Mouse (Mus musculus): Measurements from ENCODE around the gene Rnf7. TPM values are rescaled to one million over a fixed set of nuclear protein-coding genes. Genes with fewer than 3 reads are reported as not detected.
"Not testable (repeated sequence)": the region's sequence is repeated elsewhere in the genome, so short reads cannot be mapped to it uniquely, and the experiment has no call there.

The Rnf7 gene
- polyA plus RNA-seq (2015; fragmentation: Nextera tagmentation; extraction: Ambion mirVana), result 235 and 239 TPM in 2 replicates

GRCm38 (mm10) chr9:96478071-96478888 lies at the start of gene Rnf7:
Rnf7 (minus strand) TSS chr9:96478675.
- H3K36me3 ChIP-seq (ENCODE audit: poor library complexity, severe bottlenecking), result peaks cover 19% of the 10 kb centered on the region; the same call in 1 of the 2 replicates
- peak within 1 kb of the TSS; percentile 82 for H3K4me3 ChIP-seq
- ATAC-seq, result peak; percentile 99
- H3K9me3 ChIP-seq (replicated peaks), result no peaks in the 10 kb centered on the region
- H3K9ac ChIP-seq, result peak within 1 kb of the TSS; percentile 87
- H3K27ac ChIP-seq, result peak within 1 kb of the TSS; percentile 79
- peaks cover 24% of the 10 kb centered on the region for H3K4me1 ChIP-seq
- WGBS, result under 1% methylated on average over 73 of the region's 74 CpGs
- H3K27me3 ChIP-seq, result peaks cover 3% of the 10 kb centered on the region; the same call in 1 of the 2 replicates
- H3K4me2 ChIP-seq, result peak within 1 kb of the TSS; percentile 83

DNA sequence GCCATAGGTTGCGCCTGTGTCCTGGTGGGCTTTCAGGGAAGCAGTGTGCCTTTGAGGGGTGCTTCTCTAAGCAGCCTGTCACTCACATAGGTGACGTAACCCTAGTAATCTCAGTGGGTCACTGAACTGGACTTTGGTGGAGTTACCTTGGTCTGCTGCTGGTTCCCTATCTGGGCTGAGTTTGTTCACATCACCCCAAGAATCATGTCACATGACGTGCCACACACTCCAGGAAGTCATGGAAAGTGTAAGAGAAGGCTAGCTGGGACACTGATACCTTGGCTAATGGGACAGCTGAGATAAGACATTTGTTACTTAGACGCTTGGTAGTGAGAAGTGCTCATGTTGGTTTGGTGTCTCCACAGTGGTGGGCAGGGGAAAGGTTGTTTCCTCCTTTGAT lies 47.5 kb upstream of the Rnf7 start:
- Histone ChIP-seq H3K27ac (no peak overlapping the region), H3K36me3 (ENCODE audit: poor library complexity, severe bottlenecking) (no peaks in the 10 kb centered on the region), H3K9ac (no peak overlapping the region), H3K9me3 (replicated peaks) (0 out of 2 replicates have a peak, but pooled peaks cover 4% of the 10 kb centered on the region), H3K4me3 (no peak overlapping the region), H3K4me1 (peaks cover 11% of the 10 kb centered on the region; the same call in 1 of the 2 replicates), H3K4me2 (no peak overlapping the region), H3K27me3 (no peaks in the 10 kb centered on the region)
- ATAC-seq, result no peak
- 88% methylated on average over 4 of the region's 4 CpGs for WGBS

GRCm38 (mm10) chr9:96524972-96525506 lies 46.6 kb upstream of the Rnf7 start, which contains the start of gene Gm28729:
Gm28729 (minus strand) TSS chr9:96525264.
- 0 out of 2 replicates have a peak, but pooled peaks cover 4% of the 10 kb centered on the region for H3K9me3 ChIP-seq (replicated peaks)
- H3K36me3 ChIP-seq (ENCODE audit: poor library complexity, severe bottlenecking), result no peaks in the 10 kb centered on the region
- H3K9ac ChIP-seq, result no peak within 1 kb of the TSS
- no peak within 1 kb of the TSS for H3K4me3 ChIP-seq
- H3K4me2 ChIP-seq, result no peak within 1 kb of the TSS
- peaks cover 5% of the 10 kb centered on the region; the same call in 1 of the 2 replicates for H3K4me1 ChIP-seq
- WGBS, result 48% methylated on average over 12 of the region's 12 CpGs
- H3K27me3 ChIP-seq, result no peaks in the 10 kb centered on the region
- no peak within 1 kb of the TSS for H3K27ac ChIP-seq
- no peak for ATAC-seq

GRCm38 (mm10) chr9:96523148-96523547 lies 44.7 kb upstream of the Rnf7 start:
- no peak for ATAC-seq
- Histone ChIP-seq H3K4me3 (no peak overlapping the region), H3K9me3 (replicated peaks) (0 out of 2 replicates have a peak, but pooled peaks cover 4% of the 10 kb centered on the region), H3K4me1 (peaks cover 5% of the 10 kb centered on the region; the same call in 1 of the 2 replicates), H3K4me2 (no peak overlapping the region), H3K27me3 (no peaks in the 10 kb centered on the region), H3K36me3 (ENCODE audit: poor library complexity, severe bottlenecking) (no peaks in the 10 kb centered on the region), H3K27ac (no peak overlapping the region), H3K9ac (no peak overlapping the region)
- 89% methylated on average over 5 of the region's 5 CpGs for WGBS

DNA sequence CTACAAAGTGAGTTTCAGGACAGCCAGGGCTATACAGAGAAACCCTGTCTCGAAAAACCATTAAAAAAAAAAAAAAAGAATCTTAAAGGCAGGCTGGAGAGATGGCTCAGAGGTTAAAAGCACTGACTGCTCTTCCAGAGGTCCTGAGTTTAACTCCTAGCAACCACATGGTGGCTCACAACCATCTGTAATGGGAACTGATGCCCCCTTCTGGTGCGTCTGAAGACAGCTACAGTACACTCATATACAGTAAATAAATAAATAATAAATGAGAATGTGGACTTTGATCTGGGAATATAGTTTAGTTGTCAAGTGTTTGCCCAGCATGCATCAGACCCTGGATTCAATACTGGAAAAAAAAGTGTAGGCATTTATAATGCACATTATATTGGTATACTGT lies 43.1 kb upstream of the Rnf7 start:
- not testable (repeated sequence) for H3K36me3 ChIP-seq (ENCODE audit: poor library complexity, severe bottlenecking); H3K4me3 ChIP-seq; H3K4me1 ChIP-seq; H3K4me2 ChIP-seq; H3K9ac ChIP-seq; ATAC-seq; H3K9me3 ChIP-seq (replicated peaks); H3K27me3 ChIP-seq; H3K27ac ChIP-seq
- 85% methylated on average over 2 of the region's 2 CpGs for WGBS

DNA sequence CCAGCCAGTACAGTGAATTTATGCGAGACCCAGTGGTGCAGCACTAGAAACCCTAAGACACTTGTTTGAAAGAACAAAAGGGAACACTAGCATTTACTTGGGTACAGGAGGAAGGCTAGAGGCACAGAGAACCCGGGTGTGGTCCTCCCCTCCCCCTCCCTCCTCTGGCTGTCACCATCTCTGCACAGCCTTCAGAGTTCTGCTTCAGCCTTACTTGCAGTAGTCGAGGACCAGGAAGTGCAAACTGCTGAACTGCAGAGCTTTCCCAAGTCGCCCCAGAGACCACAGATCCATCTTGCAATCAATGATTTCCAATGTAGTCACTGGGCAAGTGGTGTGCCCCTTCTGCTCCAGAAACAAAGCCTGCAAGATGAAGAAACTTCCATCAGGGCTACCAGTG lies 39.0 kb upstream of the Rnf7 start:
- Histone ChIP-seq H3K36me3 (ENCODE audit: poor library complexity, severe bottlenecking) (no peaks in the 10 kb centered on the region), H3K9me3 (replicated peaks) (no peaks in the 10 kb centered on the region), H3K4me1 (no peaks in the 10 kb centered on the region), H3K4me2 (no peak overlapping the region), H3K27me3 (no peaks in the 10 kb centered on the region), H3K9ac (no peak overlapping the region), H3K27ac (no peak overlapping the region), H3K4me3 (no peak overlapping the region)
- 37% methylated on average over 4 of the region's 4 CpGs for WGBS
- ATAC-seq, result no peak

- H3K4me1 ChIP-seq, result no peaks in the 10 kb centered on the region
- H3K27me3 ChIP-seq, result no peaks in the 10 kb centered on the region
- H3K4me2 ChIP-seq, result no peak overlapping the region
- WGBS, result 70% methylated on average over 3 of the region's 3 CpGs
- no peaks in the 10 kb centered on the region for H3K9me3 ChIP-seq (replicated peaks)
- H3K4me3 ChIP-seq, result no peak overlapping the region
- H3K36me3 ChIP-seq (ENCODE audit: poor library complexity, severe bottlenecking), result no peaks in the 10 kb centered on the region
- no peak overlapping the region for H3K9ac ChIP-seq
- no peak overlapping the region for H3K27ac ChIP-seq
- no peak for ATAC-seq
These were observed 38.3 kb upstream of the Rnf7 start for GRCm38 (mm10) chr9:96516806-96517205.

GRCm38 (mm10) chr9:96515737-96516136 lies 37.3 kb upstream of the Rnf7 start:
- Histone ChIP-seq H3K4me1 (no peaks in the 10 kb centered on the region), H3K9ac (no peak overlapping the region), H3K27ac (no peak overlapping the region), H3K9me3 (replicated peaks) (no peaks in the 10 kb centered on the region), H3K36me3 (ENCODE audit: poor library complexity, severe bottlenecking) (no peaks in the 10 kb centered on the region), H3K4me3 (no peak overlapping the region), H3K27me3 (no peaks in the 10 kb centered on the region), H3K4me2 (no peak overlapping the region)
- 91% methylated on average over 5 of the region's 5 CpGs for WGBS
- ATAC-seq, result no peak

DNA sequence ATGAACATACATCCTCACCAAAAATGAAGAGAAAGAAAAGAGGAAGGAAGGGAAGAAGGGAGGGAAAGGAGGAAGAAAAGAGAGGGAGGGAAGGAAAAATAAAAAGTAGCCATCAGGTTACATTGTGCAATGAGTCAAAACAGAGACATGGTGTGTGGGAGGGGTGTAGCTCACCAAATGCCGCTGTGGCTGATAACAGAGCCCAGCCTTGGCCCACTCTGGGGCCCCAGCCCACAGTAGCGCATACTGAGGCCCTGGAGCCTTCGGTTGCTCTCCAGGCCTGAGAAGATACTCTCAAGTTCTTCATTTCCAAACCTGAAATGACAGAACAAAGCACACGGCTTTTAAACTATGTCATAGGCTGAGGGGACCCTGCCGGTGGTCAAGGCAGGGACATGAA lies 35.8 kb upstream of the Rnf7 start:
- no peaks in the 10 kb centered on the region for H3K36me3 ChIP-seq (ENCODE audit: poor library complexity, severe bottlenecking)
- no peaks in the 10 kb centered on the region for H3K27me3 ChIP-seq
- no peak overlapping the region for H3K9ac ChIP-seq
- H3K4me1 ChIP-seq, result no peaks in the 10 kb centered on the region
- no peak overlapping the region for H3K4me3 ChIP-seq
- WGBS, result 91% methylated on average over 5 of the region's 5 CpGs
- H3K9me3 ChIP-seq (replicated peaks), result no peaks in the 10 kb centered on the region
- H3K27ac ChIP-seq, result no peak overlapping the region
- ATAC-seq, result no peak
- no peak overlapping the region for H3K4me2 ChIP-seq

DNA sequence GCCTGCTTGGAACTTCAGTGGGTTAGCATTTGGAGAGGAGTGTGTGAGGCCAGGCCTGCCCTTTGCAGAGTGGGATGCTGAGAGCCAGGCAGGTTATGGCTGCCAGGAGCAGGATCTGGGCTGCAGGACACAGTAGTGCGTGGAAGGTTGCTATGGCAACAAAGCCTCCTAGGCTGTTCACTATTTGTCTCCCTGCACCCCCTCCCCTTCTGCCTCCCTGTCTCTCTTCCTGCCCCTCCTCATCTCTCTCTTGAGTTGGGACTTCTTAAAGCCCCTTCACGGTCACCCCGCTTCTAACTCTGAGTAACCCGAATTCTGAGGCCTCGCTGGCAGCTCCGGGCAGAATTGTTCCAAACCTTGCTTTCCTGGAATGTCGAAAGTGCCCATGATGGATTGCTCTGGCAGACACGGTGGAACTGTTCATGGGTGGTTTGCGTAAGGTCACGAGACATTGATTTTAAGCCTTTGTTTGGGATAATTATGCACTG lies 27.6 kb upstream of the Rnf7 start:
- no peak overlapping the region for H3K4me3 ChIP-seq
- H3K4me1 ChIP-seq, result peaks cover 6% of the 10 kb centered on the region
- no peaks in the 10 kb centered on the region for H3K36me3 ChIP-seq (ENCODE audit: poor library complexity, severe bottlenecking)
- H3K27me3 ChIP-seq, result no peaks in the 10 kb centered on the region
- WGBS, result 40% methylated on average over 10 of the region's 10 CpGs
- H3K27ac ChIP-seq, result no peak overlapping the region
- ATAC-seq, result peak; percentile 81
- peak overlapping the region; percentile 15 for H3K4me2 ChIP-seq
- H3K9ac ChIP-seq, result no peak overlapping the region
- H3K9me3 ChIP-seq (replicated peaks), result no peaks in the 10 kb centered on the region

GRCm38 (mm10) chr9:96505156-96505555 lies 26.7 kb upstream of the Rnf7 start:
- no peak for ATAC-seq
- no peak overlapping the region for H3K27ac ChIP-seq
- H3K27me3 ChIP-seq, result no peaks in the 10 kb centered on the region
- peaks cover 6% of the 10 kb centered on the region for H3K4me1 ChIP-seq
- no peak overlapping the region for H3K4me3 ChIP-seq
- H3K9ac ChIP-seq, result no peak overlapping the region
- H3K4me2 ChIP-seq, result no peak overlapping the region
- H3K9me3 ChIP-seq (replicated peaks), result no peaks in the 10 kb centered on the region
- 85% methylated on average over 4 of the region's 4 CpGs for WGBS
- no peaks in the 10 kb centered on the region for H3K36me3 ChIP-seq (ENCODE audit: poor library complexity, severe bottlenecking)

DNA sequence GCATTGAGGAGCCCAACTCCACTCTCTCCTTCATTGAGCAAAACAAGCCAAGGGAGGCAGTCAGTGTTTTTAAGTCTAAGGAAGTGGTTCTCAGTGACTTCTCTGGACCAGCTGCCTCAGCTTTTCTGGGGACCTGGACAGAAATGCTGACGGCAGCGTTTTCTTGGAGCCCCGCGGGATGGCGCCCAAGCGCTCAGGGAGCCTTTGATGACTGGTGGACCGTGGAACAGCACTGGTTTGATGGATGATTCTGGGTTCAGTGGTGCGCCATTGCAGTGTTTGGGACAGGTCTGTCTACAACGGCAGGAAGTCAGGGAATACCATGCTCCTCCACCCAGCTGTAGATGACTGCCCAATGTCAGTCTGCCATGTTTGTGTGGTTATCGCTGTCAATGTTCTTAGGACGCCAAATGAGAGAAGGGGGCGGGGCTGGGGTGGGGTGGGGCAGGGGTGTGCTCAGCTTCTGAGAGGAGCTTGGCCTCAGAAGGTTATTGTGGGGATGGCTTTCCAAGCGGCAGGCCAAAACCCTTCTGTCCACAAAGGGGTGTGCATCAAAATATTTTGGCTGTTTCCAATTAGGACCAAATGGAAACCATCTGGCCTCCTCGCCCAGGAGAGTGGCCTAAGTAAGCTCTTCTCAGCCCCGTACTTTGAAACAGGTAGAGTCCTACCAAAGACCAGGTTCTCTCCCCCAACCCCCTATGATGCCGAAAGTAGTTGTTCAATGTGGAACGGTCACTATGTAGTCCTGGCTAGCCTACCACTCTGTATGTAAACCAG lies 25.8 kb upstream of the Rnf7 start:
- WGBS, result 91% methylated on average over 17 of the region's 17 CpGs
- no peaks in the 10 kb centered on the region for H3K27me3 ChIP-seq
- no peak overlapping the region for H3K27ac ChIP-seq
- H3K4me2 ChIP-seq, result no peak overlapping the region
- H3K36me3 ChIP-seq (ENCODE audit: poor library complexity, severe bottlenecking), result no peaks in the 10 kb centered on the region
- H3K4me1 ChIP-seq, result peaks cover 6% of the 10 kb centered on the region
- ATAC-seq, result no peak
- no peak overlapping the region for H3K9ac ChIP-seq
- no peak overlapping the region for H3K4me3 ChIP-seq
- no peaks in the 10 kb centered on the region for H3K9me3 ChIP-seq (replicated peaks)

All from forebrain, embryonic 13.5 days (tissue).